Mouse (Mus musculus) embryonic facial prominence, embryonic 10.5 days (tissue): ENCODE results near the gene Nagk. TPM values are rescaled to one million over a fixed set of nuclear protein-coding genes. Genes with fewer than 3 reads are reported as not detected.
"Not testable (repeated sequence)": the region's sequence is repeated elsewhere in the genome, so short reads cannot be mapped to it uniquely, and the experiment has no call there.

ENCODE experiments used
- DNase-seq: peaks from one replicate; pipeline ENCODE4 v3.0.0-alpha.2; 2017; ENCODE audit warnings: low spot score
- H3K27ac ChIP-seq: fragments of 300-500 bp; sonication (generic); replicated peaks from 2 replicates; pipeline ENCODE4 v1.5.1; 2016; ENCODE audit warnings: mild to moderate bottlenecking
- H3K27me3 ChIP-seq: fragments of 300-500 bp; sonication (generic); replicated peaks from 2 replicates; pipeline ENCODE4 v1.6.1; 2016; ENCODE audit warnings: low read depth, mild to moderate bottlenecking; ENCODE audit not compliant: poor library complexity, severe bottlenecking
- H3K36me3 ChIP-seq: fragments of 300-500 bp; sonication (generic); replicated peaks from 2 replicates; pipeline ENCODE4 v1.6.1; 2016; ENCODE audit warnings: mild to moderate bottlenecking, moderate library complexity
- H3K4me1 ChIP-seq: fragments of 300-500 bp; sonication (generic); 2 replicates; pipeline ENCODE4 v1.6.1; 2016
- H3K4me3 ChIP-seq: fragments of 300-500 bp; sonication (generic); 2 replicates; pipeline ENCODE4 v1.5.1; 2016; ENCODE audit warnings: mild to moderate bottlenecking, moderate library complexity
- H3K9me3 ChIP-seq: fragments of 300-500 bp; sonication (generic); 2 replicates; pipeline ENCODE4 v1.6.1; 2016; ENCODE audit warnings: mild to moderate bottlenecking
- WGBS: fragments of 180-500 bp; shearing (Covaris S2); methylation state at CpG from one replicate; pipeline ENCODE4 v1.1.7; 2016; 5-methylcytosine and 5-hydroxymethylcytosine counted together
- polyA plus RNA-seq: library from polyadenylated mRNA; unstranded; fragments of >200 nt; fragmentation: Nextera tagmentation; extraction: Ambion mirVana; gene quantifications from 2 replicates; pipeline ENCODE4 v1.2.1, GENCODE M21; 2016

The Nagk gene
- polyA plus RNA-seq, 1 experiment from 2014 or later, result 26.8 TPM

GRCm38 (mm10) chr6:83778306-83778705 is 16.5 kb upstream of the Nagk start:
- Histone ChIP-seq H3K9me3 (no peaks in the 10 kb centered on the region), H3K27ac (no peak overlapping the region), H3K36me3 (peaks cover 4% of the 10 kb centered on the region), H3K4me1 (peaks cover 25% of the 10 kb centered on the region), H3K4me3 (no peak overlapping the region), H3K27me3 (no peaks in the 10 kb centered on the region)
- 86% methylated on average over 7 of the region's 7 CpGs for WGBS
- no peak for DNase-seq

- H3K36me3 ChIP-seq, result no peaks in the 10 kb centered on the region
- no peak overlapping the region for H3K4me3 ChIP-seq
- peak; percentile 63 for DNase-seq
- H3K27me3 ChIP-seq, result no peaks in the 10 kb centered on the region
- 3% methylated on average over 5 of the region's 5 CpGs for WGBS
- H3K9me3 ChIP-seq, result no peaks in the 10 kb centered on the region
- no peak overlapping the region for H3K27ac ChIP-seq
- H3K4me1 ChIP-seq, result peaks cover 18% of the 10 kb centered on the region
These were observed 15.8 kb upstream of the Nagk start for GRCm38 (mm10) chr6:83779026-83779425.

GRCm38 (mm10) chr6:83786426-83786825 is 8.4 kb upstream of the Nagk start:
- WGBS, result 79% methylated on average over 3 of the region's 3 CpGs

GRCm38 (mm10) chr6:83788554-83788953 is 6.2 kb upstream of the Nagk start:
- peak; percentile 38 for DNase-seq
- Histone ChIP-seq H3K4me3 (no peak overlapping the region), H3K27me3 (peaks cover 7% of the 10 kb centered on the region; the same call in 1 of the 2 replicates), H3K4me1 (peaks cover 5% of the 10 kb centered on the region), H3K27ac (no peak overlapping the region; the same call in 1 of the 2 replicates), H3K9me3 (no peaks in the 10 kb centered on the region), H3K36me3 (no peaks in the 10 kb centered on the region)
- 68% methylated on average over 7 of the region's 7 CpGs for WGBS

More at GRCm38 (mm10) chr6:83786426-83786825, 8.4 kb upstream of the Nagk start:
- H3K36me3 ChIP-seq, result no peaks in the 10 kb centered on the region
- no peak overlapping the region for H3K27ac ChIP-seq
- no peaks in the 10 kb centered on the region for H3K27me3 ChIP-seq
- no peaks in the 10 kb centered on the region for H3K9me3 ChIP-seq
- DNase-seq, result no peak
- H3K4me3 ChIP-seq, result no peak overlapping the region
- peaks cover 5% of the 10 kb centered on the region for H3K4me1 ChIP-seq

- not testable (repeated sequence) for H3K9me3 ChIP-seq, H3K36me3 ChIP-seq, H3K27ac ChIP-seq, H3K4me3 ChIP-seq, DNase-seq, H3K27me3 ChIP-seq
- 90% methylated on average over 5 of the region's 5 CpGs for WGBS
- H3K4me1 ChIP-seq, result peaks cover 16% of the 10 kb centered on the region
These were observed 4.2 kb upstream of the Nagk start for GRCm38 (mm10) chr6:83790533-83790932.

GRCm38 (mm10) chr6:83791251-83791890 is 3.4 kb upstream of the Nagk start:
- Histone ChIP-seq H3K36me3 (no peaks in the 10 kb centered on the region), H3K4me3 (no peak overlapping the region), H3K27me3 (peaks cover 7% of the 10 kb centered on the region; the same call in 1 of the 2 replicates), H3K27ac (no peak overlapping the region), H3K4me1 (peaks cover 20% of the 10 kb centered on the region), H3K9me3 (no peaks in the 10 kb centered on the region)
- 70% methylated on average over 4 of the region's 4 CpGs for WGBS
- no peak for DNase-seq

GRCm38 (mm10) chr6:83795492-83795900 is 714 bp downstream of the Nagk start:
- H3K27me3 ChIP-seq, result peaks cover 7% of the 10 kb centered on the region; the same call in 1 of the 2 replicates
- H3K4me3 ChIP-seq, result peak overlapping the region; percentile 84
- peaks cover 9% of the 10 kb centered on the region for H3K36me3 ChIP-seq
- 16% methylated on average over 13 of the region's 13 CpGs for WGBS
- H3K9me3 ChIP-seq, result no peaks in the 10 kb centered on the region
- no peak for DNase-seq
- H3K4me1 ChIP-seq, result peaks cover 16% of the 10 kb centered on the region
- H3K27ac ChIP-seq, result peak overlapping the region; percentile 94

GRCm38 (mm10) chr6:83796686-83797085 is 1.9 kb downstream of the Nagk start:
- Histone ChIP-seq H3K27ac (no peak overlapping the region), H3K9me3 (no peaks in the 10 kb centered on the region), H3K4me3 (no peak overlapping the region), H3K27me3 (peaks cover 7% of the 10 kb centered on the region; the same call in 1 of the 2 replicates), H3K4me1 (peaks cover 16% of the 10 kb centered on the region), H3K36me3 (peaks cover 21% of the 10 kb centered on the region)
- no peak for DNase-seq
- WGBS, result 65% methylated on average over 3 of the region's 3 CpGs

- 90% methylated on average over 5 of the region's 5 CpGs for WGBS
- no peak overlapping the region for H3K4me3 ChIP-seq
- H3K36me3 ChIP-seq, result peaks cover 56% of the 10 kb centered on the region
- no peaks in the 10 kb centered on the region for H3K9me3 ChIP-seq
- H3K4me1 ChIP-seq, result no peaks in the 10 kb centered on the region
- H3K27me3 ChIP-seq, result no peaks in the 10 kb centered on the region
- no peak for DNase-seq
- H3K27ac ChIP-seq, result no peak overlapping the region
These were observed 7.3 kb downstream of the Nagk start for GRCm38 (mm10) chr6:83802033-83802432.

- H3K36me3 ChIP-seq, result peaks cover 65% of the 10 kb centered on the region
- 89% methylated on average over 3 of the region's 3 CpGs for WGBS
These were observed 8.1 kb downstream of the Nagk start for GRCm38 (mm10) chr6:83802846-83803245.

GRCm38 (mm10) chr6:83815801-83816200 is 21.0 kb downstream of the Nagk start:
- DNase-seq, result no peak
- WGBS, result 95% methylated on average over 3 of the region's 3 CpGs
- Histone ChIP-seq H3K27ac (no peak overlapping the region), H3K4me3 (no peak overlapping the region), H3K4me1 (peaks cover 4% of the 10 kb centered on the region; the same call in 1 of the 2 replicates), H3K36me3 (peaks cover 75% of the 10 kb centered on the region), H3K9me3 (no peaks in the 10 kb centered on the region), H3K27me3 (no peaks in the 10 kb centered on the region)

More at GRCm38 (mm10) chr6:83802846-83803245, 8.1 kb downstream of the Nagk start:
- H3K9me3 ChIP-seq, result no peaks in the 10 kb centered on the region
- no peaks in the 10 kb centered on the region for H3K27me3 ChIP-seq
- H3K27ac ChIP-seq, result no peak overlapping the region
- no peaks in the 10 kb centered on the region for H3K4me1 ChIP-seq
- DNase-seq, result no peak
- H3K4me3 ChIP-seq, result no peak overlapping the region

GRCm38 (mm10) chr6:83818996-83819395 is 24.2 kb downstream of the Nagk start:
- Histone ChIP-seq H3K27ac (no peak overlapping the region), H3K36me3 (peaks cover 45% of the 10 kb centered on the region), H3K9me3 (no peaks in the 10 kb centered on the region), H3K4me3 (no peak overlapping the region), H3K4me1 (peaks cover 4% of the 10 kb centered on the region; the same call in 1 of the 2 replicates), H3K27me3 (no peaks in the 10 kb centered on the region)
- WGBS, result 89% methylated on average over 1 of the region's 1 CpGs
- no peak for DNase-seq
